Mouse (Mus musculus) heart, postnatal 25 days (tissue): Measurements from ENCODE around the gene Rcan2. TPM values are rescaled to one million over a fixed set of nuclear protein-coding genes. Genes with fewer than 3 reads are reported as not detected.
"Not testable (repeated sequence)": the region's sequence is repeated elsewhere in the genome, so short reads cannot be mapped to it uniquely, and the experiment has no call there.

Experiments
- DNase-seq: peaks from one replicate; pipeline ENCODE4 v3.0.0; 2022; ENCODE audit warnings: low spot score
- intact Hi-C: fragments of 180-260 bp; cut with DNase I; formaldehyde crosslinking; loops from one replicate; pipeline ENCODE4 v1.15.1; 2025
- total RNA-seq, 2 experiments: library from RNA; stranded (reverse); gene quantifications; 2 replicates each; pipeline ENCODE4 v1.2.3; 2021

Gene Rcan2
- total RNA-seq, 2 experiments from 2014 or later = 355 to 379 TPM

GRCm38 (mm10) chr17:43822630-43823029 is 21.5 kb downstream of the Rcan2 start:
- intact Hi-C loops = no loop called here
- no peak for DNase-seq

DNA sequence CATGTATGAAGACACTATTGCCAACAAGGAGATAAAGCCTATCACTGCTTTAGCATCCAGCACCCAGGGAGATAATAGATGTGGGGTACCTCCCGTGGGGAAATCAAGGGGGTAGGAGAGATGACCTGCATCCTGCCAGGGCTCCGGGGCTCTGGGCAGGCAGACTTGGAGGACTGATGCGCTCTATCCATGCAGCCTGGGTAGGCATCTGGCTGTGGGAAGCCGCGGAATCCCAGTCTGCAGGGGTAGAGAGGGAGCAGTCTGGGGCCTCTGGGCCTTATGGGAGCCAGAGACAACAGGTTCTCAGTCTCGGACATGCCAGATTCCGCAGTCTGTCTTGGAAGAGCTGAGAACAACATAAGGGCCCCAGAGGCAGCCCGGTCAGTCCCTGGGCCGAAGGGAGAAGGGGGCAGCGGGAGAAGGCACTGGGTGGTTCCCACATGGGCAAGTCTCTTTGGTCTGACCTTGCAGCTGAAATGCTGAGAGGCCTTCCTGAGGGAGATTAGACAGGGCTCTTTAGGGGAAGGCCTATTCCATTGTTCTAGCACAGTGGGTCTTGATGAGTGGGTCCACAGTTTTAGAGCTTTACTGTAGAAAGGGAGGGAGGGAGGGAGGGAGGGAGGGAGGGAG is 23.7 kb downstream of the Rcan2 start:
- intact Hi-C loops = no loop called here
- DNase-seq = no peak

- DNase-seq, intact Hi-C loops: not testable (repeated sequence)
These were observed 24.2 kb downstream of the Rcan2 start for GRCm38 (mm10) chr17:43825411-43825785.

GRCm38 (mm10) chr17:43827261-43827660 is 26.1 kb downstream of the Rcan2 start:
- DNase-seq = no peak
- intact Hi-C loops = no loop called here

DNA sequence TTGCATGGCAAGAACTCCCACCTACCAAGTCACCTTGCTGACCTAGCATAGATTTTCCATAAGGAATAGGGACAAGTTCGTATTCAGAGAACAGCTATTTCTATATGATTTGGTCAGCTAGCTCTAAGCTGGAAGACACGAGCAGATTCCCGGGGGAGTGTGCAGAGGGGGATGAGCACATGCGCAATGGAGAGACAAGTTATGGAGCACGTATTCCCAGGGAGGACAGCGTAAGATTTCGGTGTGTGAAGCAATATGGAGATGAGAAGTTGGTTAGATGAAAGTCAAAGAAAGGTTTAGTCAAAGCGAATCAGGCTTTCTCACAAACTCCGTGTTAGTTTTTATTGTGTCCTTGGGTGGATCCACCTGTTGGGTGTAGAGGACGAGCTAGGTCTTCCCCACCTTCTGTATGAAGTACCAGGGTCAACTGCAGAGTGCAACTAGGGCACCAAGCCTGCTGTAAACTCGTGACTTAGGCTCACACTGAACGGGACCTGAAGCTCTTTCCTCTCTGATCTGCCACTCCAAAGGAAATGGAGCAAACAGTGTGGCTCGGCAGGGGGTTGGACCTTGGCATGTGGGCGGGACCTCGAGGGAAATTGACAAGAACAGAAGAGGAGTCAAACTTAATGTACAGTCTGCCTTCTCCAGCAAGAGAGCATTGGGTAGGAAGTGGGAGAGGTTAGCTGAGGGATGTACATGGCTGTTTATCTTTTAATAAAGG is 31.4 kb downstream of the Rcan2 start:
- intact Hi-C loops = no loop called here
- DNase-seq = no peak

DNA sequence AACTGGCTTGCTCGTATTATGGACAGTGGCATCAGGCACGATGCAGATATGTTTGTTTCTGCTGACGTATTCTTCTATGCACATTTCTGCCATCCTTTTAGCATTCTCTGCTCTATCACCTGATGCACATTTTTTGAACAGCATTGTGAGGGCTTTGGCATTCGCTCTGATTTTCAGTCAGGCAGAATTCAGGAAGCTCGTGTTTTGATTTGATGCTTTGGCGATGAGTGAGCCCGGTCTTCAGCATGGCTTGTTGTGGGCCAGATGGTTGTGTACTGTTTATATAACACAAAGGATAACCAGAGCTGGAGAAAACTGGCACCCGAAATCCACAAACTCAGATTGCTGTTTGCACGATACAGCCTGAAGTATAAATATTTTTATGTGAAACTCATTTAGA is 39.1 kb downstream of the Rcan2 start:
- DNase-seq = no peak
- intact Hi-C loops = no loop called here

DNA sequence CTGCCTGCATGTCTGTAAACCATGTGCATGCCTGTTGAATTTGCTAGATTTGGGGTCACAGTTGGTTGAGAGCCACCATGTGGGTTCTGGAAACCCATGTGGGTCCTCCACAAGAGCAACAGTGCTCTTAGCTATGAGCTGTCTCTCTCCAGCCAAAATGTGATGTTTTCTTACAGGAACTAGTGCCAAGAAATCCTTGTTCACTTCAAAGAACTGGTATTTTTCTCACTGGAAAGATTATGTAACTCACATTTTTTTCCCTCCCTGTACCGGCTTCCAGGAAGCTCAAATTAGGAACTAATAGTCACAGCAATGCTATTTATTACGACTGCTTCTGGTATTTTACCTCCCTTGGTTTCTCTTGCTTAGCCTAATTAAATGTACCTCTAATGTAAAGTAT is 45.6 kb downstream of the Rcan2 start:
- DNase-seq = no peak

DNA sequence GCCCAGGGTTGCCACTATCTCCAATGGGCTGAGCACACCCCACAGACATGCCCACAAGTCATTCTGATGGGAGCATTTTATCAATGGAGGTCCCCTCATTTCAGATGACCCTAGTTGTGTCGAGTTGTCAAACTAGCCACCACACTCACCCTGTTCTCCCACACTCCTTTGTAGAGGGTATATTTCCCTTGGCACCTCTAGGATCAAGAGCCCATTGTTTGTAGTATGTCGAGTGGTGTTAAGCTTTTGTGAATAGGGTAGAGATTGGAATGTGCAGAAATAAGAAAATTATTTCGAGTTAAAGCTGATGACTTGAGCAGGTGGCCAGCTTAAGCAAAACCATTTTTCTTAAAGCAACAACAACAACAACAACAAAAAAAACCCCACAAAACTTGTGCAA is 47.8 kb downstream of the Rcan2 start:
- no peak for DNase-seq
- intact Hi-C loops = no loop called here

More for the DNA sequence above, 45.6 kb downstream of the Rcan2 start:
- intact Hi-C loops = no loop called here

DNA sequence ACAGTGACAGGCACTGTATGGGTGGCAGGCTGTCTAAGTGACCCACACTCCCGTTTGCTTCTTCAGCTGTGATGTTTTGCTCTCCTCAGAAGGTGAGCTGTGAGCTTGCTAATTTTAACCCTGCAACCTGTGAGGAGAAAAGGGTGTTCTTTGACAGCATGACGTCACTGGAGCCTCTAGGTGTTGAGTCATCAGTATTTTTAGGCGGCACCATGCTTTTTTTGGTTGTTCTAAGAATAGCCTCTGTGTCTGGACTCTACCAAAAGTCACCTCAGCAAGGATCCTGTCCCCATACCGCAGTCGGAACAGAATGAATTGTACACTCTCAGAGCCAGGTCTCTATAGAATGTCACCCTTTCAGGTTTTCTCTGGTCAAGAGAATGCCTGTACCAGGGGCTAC is 54.0 kb downstream of the Rcan2 start:
- intact Hi-C loops = no loop called here
- DNase-seq = peak; percentile 4

- DNase-seq = no peak
- intact Hi-C loops = no loop called here
These were observed 54.9 kb downstream of the Rcan2 start for GRCm38 (mm10) chr17:43856081-43856480.

DNA sequence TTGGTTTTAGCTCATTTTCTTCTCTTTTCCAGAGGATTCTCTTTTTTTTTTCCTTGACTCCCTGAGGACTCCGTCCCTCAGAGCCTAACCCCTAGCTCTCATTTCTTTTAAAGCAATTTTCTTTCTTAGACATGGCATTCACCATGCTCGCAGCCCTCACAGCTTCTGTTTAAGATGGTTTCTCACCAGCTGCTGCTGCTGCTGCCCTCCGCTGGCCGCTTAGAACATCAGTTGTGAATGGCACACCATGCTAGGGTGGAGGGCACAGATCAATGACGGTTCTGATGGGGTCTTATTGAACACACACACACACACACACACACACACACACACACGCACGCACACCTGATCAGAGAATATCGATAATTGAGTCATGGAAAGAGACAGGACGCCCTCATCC is 67.7 kb downstream of the Rcan2 start:
- intact Hi-C loops = loop anchor here (1.0 to 2.0 kb wide), 2 partner anchors 68 to 168 kb away; partner anchors contain the start of gene Rcan2
- no peak for DNase-seq

- DNase-seq = peak; percentile 26
- intact Hi-C loops = loop anchor here (1.0 to 2.0 kb wide), 2 partner anchors 69 to 168 kb away; partner anchors contain the start of gene Rcan2
These were observed 68.5 kb downstream of the Rcan2 start for GRCm38 (mm10) chr17:43869677-43870076.

DNA sequence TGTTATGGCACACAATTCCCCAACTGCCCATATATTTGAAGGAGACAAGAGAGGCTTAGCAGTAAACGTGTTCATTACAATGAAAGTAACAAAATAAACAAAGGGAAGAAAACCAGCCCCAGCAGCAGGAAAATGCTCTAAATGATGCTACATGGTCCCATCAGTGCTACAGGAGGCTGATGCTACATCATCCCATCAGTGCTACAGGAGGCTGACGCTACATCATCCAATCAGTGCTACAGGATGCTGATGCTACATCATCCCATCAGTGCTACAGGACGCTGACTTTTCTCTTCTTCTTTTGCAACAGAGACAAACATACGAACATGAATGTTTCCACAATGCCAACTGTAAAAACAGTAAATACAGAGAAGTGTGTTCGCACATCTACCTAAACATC is 73.3 kb downstream of the Rcan2 start:
- DNase-seq = no peak
- intact Hi-C loops = no loop called here

- intact Hi-C loops = no loop called here
- DNase-seq = no peak
These were observed 76.3 kb downstream of the Rcan2 start for GRCm38 (mm10) chr17:43877425-43877824.

GRCm38 (mm10) chr17:43883016-43883415 is 81.9 kb downstream of the Rcan2 start:
- intact Hi-C loops = loop anchor here (1.0 to 10.0 kb wide), 3 partner anchors 155 to 372 kb away; no protein-coding TSS in a partner anchor
- no peak for DNase-seq

DNA sequence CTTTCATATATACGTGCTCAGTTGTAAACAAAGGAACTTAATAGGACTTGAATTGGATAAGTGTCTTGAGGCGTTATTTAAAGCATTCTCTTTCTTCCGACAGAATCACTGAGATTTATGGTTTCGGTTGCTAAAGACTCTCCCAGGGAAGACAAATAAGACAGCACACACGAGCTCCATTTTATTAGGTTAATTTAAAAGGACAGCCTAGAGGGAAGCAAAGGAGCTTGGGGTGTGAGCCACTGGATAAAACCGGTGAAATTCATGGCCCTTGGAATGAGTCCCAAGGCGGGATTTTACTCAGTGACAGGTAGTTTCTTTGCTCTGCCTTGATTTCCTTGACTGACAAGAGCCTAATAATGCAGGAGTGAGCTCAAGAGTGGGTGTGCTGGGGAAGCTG is 85.1 kb downstream of the Rcan2 start:
- intact Hi-C loops = loop anchor here (10.0 kb wide), 1 partner anchor 369 kb away; no protein-coding TSS in a partner anchor

DNA sequence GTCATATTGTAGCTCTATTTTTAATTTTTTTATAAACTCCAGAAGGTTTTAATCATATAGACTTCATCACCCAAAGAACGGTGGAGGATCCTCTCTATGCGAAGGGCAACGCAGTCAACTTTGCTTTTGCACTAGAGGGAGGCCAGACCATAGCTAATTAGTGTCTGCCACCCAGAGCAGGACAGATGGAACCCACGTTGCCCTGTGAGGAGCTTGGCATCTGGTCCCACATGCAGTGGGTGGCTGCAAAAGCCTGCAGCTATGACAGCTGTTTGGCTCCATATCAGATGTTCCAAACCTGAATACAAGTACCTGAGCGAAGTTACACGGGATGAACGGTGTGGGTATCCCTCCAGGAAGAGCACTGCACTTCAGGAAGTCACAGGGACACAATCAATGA is 86.8 kb downstream of the Rcan2 start:
- intact Hi-C loops = loop anchor here (10.0 kb wide), 1 partner anchor 367 kb away; no protein-coding TSS in a partner anchor
- DNase-seq = no peak

More for the DNA sequence above, 85.1 kb downstream of the Rcan2 start:
- DNase-seq = no peak

DNA sequence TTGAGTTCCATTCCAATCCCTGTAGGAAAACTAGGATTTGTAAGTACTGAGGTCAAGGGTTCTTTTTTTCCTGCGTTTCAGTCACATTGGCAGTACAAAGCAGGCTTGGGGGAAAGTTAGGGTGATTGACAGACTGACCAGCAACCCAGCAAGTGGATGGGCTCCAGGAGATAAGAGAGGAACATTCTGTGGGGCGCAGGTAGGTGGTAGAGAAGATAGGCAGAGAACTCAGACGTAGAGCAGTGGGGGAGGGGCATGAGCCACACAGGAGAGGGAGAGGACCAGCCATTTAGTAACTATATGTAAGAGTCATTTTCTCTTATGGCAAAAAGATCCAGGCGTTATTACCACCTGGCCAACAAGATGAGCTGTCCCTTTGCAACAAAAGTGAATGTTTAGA is 96.2 kb downstream of the Rcan2 start:
- DNase-seq = no peak
- intact Hi-C loops = no loop called here

- no peak for DNase-seq
- intact Hi-C loops = no loop called here
These were observed 98.4 kb downstream of the Rcan2 start for GRCm38 (mm10) chr17:43899405-43900092.

DNA sequence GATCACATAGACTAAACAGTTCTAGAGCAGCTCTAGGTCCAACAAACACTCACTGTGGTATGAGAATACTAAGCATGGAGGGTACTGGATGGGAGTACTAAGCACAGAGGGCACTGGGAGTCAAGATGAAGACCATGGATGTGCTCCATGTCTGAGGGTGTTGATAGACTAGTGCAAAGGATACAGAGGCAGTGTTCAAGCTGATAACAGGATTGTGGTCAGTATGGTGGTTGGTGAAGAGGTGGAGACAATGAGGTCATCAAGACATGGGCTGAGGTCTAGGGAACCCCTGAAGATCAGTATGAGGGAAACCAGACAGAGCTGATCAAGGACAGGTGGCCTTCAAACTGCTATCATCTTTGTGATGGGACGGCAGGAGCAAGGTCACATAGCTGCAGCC is 99.0 kb downstream of the Rcan2 start:
- DNase-seq = no peak
- intact Hi-C loops = no loop called here

DNA sequence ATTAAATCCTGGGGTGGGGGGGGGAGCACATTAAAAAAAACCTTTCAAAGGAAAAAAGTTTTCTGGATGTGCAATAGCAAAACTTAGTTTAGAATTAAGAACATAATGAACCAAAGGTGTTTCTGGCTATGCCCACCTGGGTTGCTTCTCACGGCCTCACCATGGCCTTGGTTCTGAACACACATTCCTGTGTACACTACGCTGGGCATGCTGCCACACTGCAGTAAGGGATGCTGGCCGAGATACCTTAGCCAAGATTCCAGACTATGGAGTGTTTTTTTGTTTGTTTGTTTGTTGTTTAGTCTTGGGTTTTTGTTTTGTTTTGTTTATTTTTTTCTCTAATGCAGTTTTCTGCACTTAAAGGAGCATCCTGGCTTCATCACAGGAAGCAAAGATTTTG is 100.3 kb downstream of the Rcan2 start:
- no peak for DNase-seq
- intact Hi-C loops = no loop called here
